Comparison of ENCODE assay signal across 8 mouse cellular contexts in genomic region chrX:7319089-7319721, GRCm38 (mm10). TPM values are rescaled to one million over a fixed set of nuclear protein-coding genes. Genes with fewer than 3 reads are reported as not detected.
DNase-seq lines count a peak whose midpoint lies in the region; ATAC-seq lines count a peak whose summit lies in the region.

Gene Clcn5 (minus strand): TSS chrX:7319358.

- H3K4me3 ChIP-seq in heart, embryonic 13.5 days: peak within 1 kb of the TSS; percentile 74
- peak within 1 kb of the TSS; percentile 70 for H3K4me3 ChIP-seq in liver, embryonic 12.5 days
- peak within 1 kb of the TSS; percentile 59 for H3K4me3 ChIP-seq in stomach, embryonic 15.5 days (replicated peaks)

- H3K27ac ChIP-seq in heart, embryonic 13.5 days (replicated peaks): peak within 1 kb of the TSS; percentile 92
- H3K27ac ChIP-seq in liver, embryonic 12.5 days: peak within 1 kb of the TSS; percentile 80
- peak within 1 kb of the TSS; percentile 92 for H3K27ac ChIP-seq in stomach, embryonic 15.5 days

- H3K9ac ChIP-seq in heart, embryonic 13.5 days: peak within 1 kb of the TSS; percentile 90
- H3K9ac ChIP-seq in liver, embryonic 12.5 days: peak within 1 kb of the TSS; percentile 76
- H3K9ac ChIP-seq in stomach, embryonic 15.5 days: peak within 1 kb of the TSS; percentile 34

- 9% methylated on average over 28 of the region's 43 CpGs for WGBS in heart, embryonic 13.5 days
- WGBS in liver, embryonic 12.5 days (ENCODE audit: insufficient replicate concordance): 12% methylated on average over 41 of the region's 43 CpGs
- 18% methylated on average over 43 of the region's 43 CpGs for WGBS in stomach, embryonic 15.5 days

- H3K9me3 ChIP-seq in heart, embryonic 13.5 days: no peaks in the 10 kb centered on the region
- no peaks in the 10 kb centered on the region for H3K9me3 ChIP-seq in liver, embryonic 12.5 days (replicated peaks)
- H3K9me3 ChIP-seq in stomach, embryonic 15.5 days: no peaks in the 10 kb centered on the region

- no peaks in the 10 kb centered on the region for H3K36me3 ChIP-seq in heart, embryonic 13.5 days
- H3K36me3 ChIP-seq in liver, embryonic 12.5 days: no peaks in the 10 kb centered on the region
- H3K36me3 ChIP-seq in stomach, embryonic 15.5 days: no peaks in the 10 kb centered on the region

- H3K4me2 ChIP-seq in heart, embryonic 13.5 days: peak within 1 kb of the TSS; percentile 66
- H3K4me2 ChIP-seq in liver, embryonic 12.5 days: peak within 1 kb of the TSS; percentile 80
- peak within 1 kb of the TSS; percentile 52 for H3K4me2 ChIP-seq in stomach, embryonic 15.5 days

- ATAC-seq in erythroid progenitor cell, adult 5-6 weeks (replicated peaks; ENCODE audit: low FRiP score, poor library complexity, severe bottlenecking): peak; percentile 95
- peak; percentile 88 for ATAC-seq in heart, embryonic 13.5 days (ENCODE audit: extremely low read depth, insufficient number of reproducible peaks, low FRiP score, low TSS enrichment)
- ATAC-seq in liver, embryonic 12.5 days: peak; percentile 97
- peak; percentile 97 for ATAC-seq in stomach, embryonic 15.5 days (ENCODE audit: insufficient read depth, low FRiP score, low read depth)

- H3K4me1 ChIP-seq in heart, embryonic 13.5 days: peaks cover 14% of the 10 kb centered on the region; the same call in 1 of the 2 replicates
- H3K4me1 ChIP-seq in liver, embryonic 12.5 days: no peaks in the 10 kb centered on the region
- H3K4me1 ChIP-seq in stomach, embryonic 15.5 days: no peaks in the 10 kb centered on the region

- peak; percentile 94 for DNase-seq in CD4-positive helper T cell, adult 2 months (ENCODE audit: low read depth, low spot score)
- DNase-seq in brain, embryonic 18.5 days (ENCODE audit: low read depth, low spot score): peak; percentile 90
- peak; percentile 97 for DNase-seq in kidney, postnatal 10 days
- peak; percentile 91 to 93 for DNase-seq in natural killer cell, adult 2 months (ENCODE audit: low spot score in 2 of 2)

- H3K27me3 ChIP-seq in heart, embryonic 13.5 days (replicated peaks): no peaks in the 10 kb centered on the region
- no peaks in the 10 kb centered on the region for H3K27me3 ChIP-seq in liver, embryonic 12.5 days (replicated peaks)
- H3K27me3 ChIP-seq in stomach, embryonic 15.5 days (replicated peaks): no peaks in the 10 kb centered on the region

RNA-seq across cellular contexts. Expression of gene Clcn5, which starts in this region (rescaled TPM):
- 1.3 and 1.8 TPM in 2 replicates for total RNA-seq in erythroid progenitor cell, adult 5-6 weeks (2015; ENCODE audit: low replicate concordance)
- 0.98 and 1.3 TPM in 2 replicates for total RNA-seq in erythroid progenitor cell, adult 5-6 weeks (2017; ENCODE audit: low replicate concordance)
- polyA plus RNA-seq in heart, embryonic 13.5 days (2015; fragmentation: Nextera tagmentation; extraction: Ambion mirVana): 15.5 and 16.2 TPM in 2 replicates
- 5.3 and 5.9 TPM in 2 replicates for polyA plus RNA-seq in liver, embryonic 12.5 days (2016; fragmentation: Nextera tagmentation; extraction: Ambion mirVana)
- 10.4 and 11.8 TPM in 2 replicates for polyA plus RNA-seq in stomach, embryonic 15.5 days (2015; fragmentation: Nextera tagmentation; extraction: Ambion mirVana)

Comparison
In these comparisons a context has a peak if more than half of its experiments do, and no peak if none do; other contexts are left out.
1. Peak in every context shown above with its lines: DNase-seq, ATAC-seq, H3K4me3 ChIP-seq and H3K27ac ChIP-seq.
2. H3K9ac ChIP-seq: peak in every context shown above with its lines; median percentile 90 in heart, embryonic 13.5 days; 76 in liver, embryonic 12.5 days; 34 in stomach, embryonic 15.5 days.